Mouse (Mus musculus): ENCODE measurements at regions not wholly inside any gene's neighbourhood (a gene's known extent, or its start where the extent isn't known, plus 50 kb on each side); places are given as distances from the start of the nearest gene placed in this dataset.

DNA sequence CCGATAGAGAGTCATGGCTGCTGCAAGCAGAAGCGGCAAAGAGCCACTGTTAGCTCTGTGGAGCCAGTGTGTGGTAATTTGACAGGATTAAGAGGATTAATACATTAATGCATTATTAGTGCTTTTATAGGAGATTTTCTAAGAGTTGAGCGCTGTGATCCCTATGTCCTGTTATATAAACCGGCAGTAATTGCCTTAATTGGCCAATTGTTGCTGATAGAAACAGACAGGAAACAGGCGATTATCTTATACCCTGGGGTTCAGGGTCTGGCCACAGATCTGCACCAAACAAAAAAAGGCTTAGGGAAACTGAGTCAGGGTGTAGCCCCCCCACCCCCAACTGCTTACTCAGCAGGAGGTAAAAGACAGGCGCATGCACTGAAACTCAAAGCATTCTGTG is 436.7 kb downstream of the Cdk5rap2 start:
- CTCF ChIA-PET, result no interaction called here

DNA sequence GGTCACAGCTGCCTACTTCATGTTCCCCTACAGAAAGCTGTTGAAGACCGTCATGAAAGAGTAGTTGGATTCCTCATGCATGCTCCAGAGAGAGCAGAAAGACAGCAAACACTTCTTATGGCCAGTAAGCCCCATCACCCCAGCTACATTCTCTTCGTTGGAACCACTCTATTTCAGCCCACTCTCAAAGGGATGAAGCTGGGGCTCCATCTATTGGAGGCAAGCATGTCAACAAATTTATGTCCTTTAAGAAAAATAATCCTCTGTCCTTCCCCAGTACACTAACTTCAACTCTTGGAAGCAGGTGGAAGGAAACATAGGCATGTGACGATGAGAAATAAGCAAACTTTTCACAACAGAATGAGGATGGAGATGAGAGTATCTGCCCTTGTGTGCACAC is 438.5 kb downstream of the Cdk5rap2 start:
- CTCF ChIA-PET, result no interaction called here

DNA sequence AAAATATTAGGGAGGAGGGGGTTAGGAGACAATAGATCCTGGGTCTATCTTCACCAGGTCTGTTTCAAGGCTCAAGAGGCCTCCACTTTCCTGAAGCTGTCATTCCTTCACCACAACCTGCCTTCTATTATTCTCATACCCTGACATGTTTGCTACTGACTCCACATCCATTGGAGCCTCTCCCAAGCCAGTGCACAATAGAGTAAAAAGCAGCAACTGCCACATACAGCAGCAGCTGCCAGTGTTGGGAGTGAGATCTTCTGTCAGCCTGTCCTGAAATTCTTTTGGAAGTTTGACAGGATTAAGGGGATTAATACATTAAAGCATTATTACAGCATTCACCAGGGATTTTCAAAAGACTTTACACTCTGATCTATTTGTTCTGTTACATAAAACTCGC is 441.8 kb downstream of the Cdk5rap2 start:
- CTCF ChIA-PET, result no interaction called here

Data from spleen, embryonic (tissue).